Mouse (Mus musculus) megakaryocyte, embryonic 14.5 days (primary cell): ENCODE results near the gene Zfp326. TPM values are rescaled to one million over a fixed set of nuclear protein-coding genes. Genes with fewer than 3 reads are reported as not detected.

ENCODE experiments used
- H3K27me3 ChIP-seq: replicated peaks from 2 replicates; pipeline ENCODE3; 2012; ENCODE audit warnings: inconsistent platforms
- H3K36me3 ChIP-seq: replicated peaks from 2 replicates; pipeline ENCODE3; 2012; ENCODE audit warnings: low read length, inconsistent platforms, mixed read lengths
- H3K4me1 ChIP-seq: 2 replicates; pipeline ENCODE4 v1.6.1; 2012; ENCODE audit warnings: inconsistent platforms
- H3K4me3 ChIP-seq: replicated peaks from 2 replicates; pipeline ENCODE3; 2012; ENCODE audit warnings: moderate library complexity, mild to moderate bottlenecking, inconsistent platforms
- H3K9me3 ChIP-seq: 2 replicates; pipeline ENCODE4 v1.6.1; 2012; ENCODE audit warnings: inconsistent platforms
- FLI1 ChIP-seq: IDR thresholded peaks from 2 replicates; pipeline ENCODE4 v1.6.1; 2012; ENCODE audit warnings: low read length, inconsistent platforms, mixed read lengths
- GATA1 ChIP-seq: IDR thresholded peaks from 3 replicates; pipeline ENCODE4 v1.6.1; 2012; ENCODE audit warnings: mixed read lengths, low read length, inconsistent platforms, borderline replicate concordance
- polyA plus RNA-seq: library from polyadenylated mRNA; stranded (reverse); fragments of >175 nt; gene quantifications from 2 replicates; pipeline ENCODE4 v1.2.3, GENCODE M21; 2012; ENCODE audit warnings: low replicate concordance; ENCODE audit not compliant: insufficient read depth

Gene Zfp326
- polyA plus RNA-seq, 1 experiment: 7.6 TPM

- H3K27me3 ChIP-seq: no peaks in the 10 kb centered on the region
- H3K4me3 ChIP-seq: no peak overlapping the region
- peaks cover 35% of the 10 kb centered on the region for H3K4me1 ChIP-seq
- TF ChIP-seq GATA1: no peak
- TF ChIP-seq FLI1: no peak
- peaks cover 49% of the 10 kb centered on the region for H3K36me3 ChIP-seq
- no peaks in the 10 kb centered on the region for H3K9me3 ChIP-seq
Measured at GRCm38 (mm10) chr5:105887317-105887716, 11.0 kb downstream of the Zfp326 start.

- H3K9me3 ChIP-seq: no peaks in the 10 kb centered on the region
- H3K4me3 ChIP-seq: no peak overlapping the region
- H3K4me1 ChIP-seq: peaks cover 11% of the 10 kb centered on the region; the same call in 1 of the 2 replicates
- H3K27me3 ChIP-seq: no peaks in the 10 kb centered on the region
- TF ChIP-seq GATA1: no peak
- H3K36me3 ChIP-seq: peaks cover 57% of the 10 kb centered on the region
Measured at GRCm38 (mm10) chr5:105898161-105898560, 21.8 kb downstream of the Zfp326 start.

- peaks cover 17% of the 10 kb centered on the region for H3K4me1 ChIP-seq
- TF ChIP-seq GATA1 (no peak), FLI1 (no peak)
- no peaks in the 10 kb centered on the region for H3K27me3 ChIP-seq
- H3K36me3 ChIP-seq: peaks cover 91% of the 10 kb centered on the region
- H3K4me3 ChIP-seq: no peak overlapping the region
- H3K9me3 ChIP-seq: no peaks in the 10 kb centered on the region
Measured at GRCm38 (mm10) chr5:105909209-105909608, 32.8 kb downstream of the Zfp326 start.

GRCm38 (mm10) chr5:105909671-105910070 is 33.3 kb downstream of the Zfp326 start:
- Histone ChIP-seq H3K4me1 (peaks cover 18% of the 10 kb centered on the region), H3K27me3 (no peaks in the 10 kb centered on the region), H3K36me3 (peaks cover 91% of the 10 kb centered on the region), H3K4me3 (no peak overlapping the region), H3K9me3 (no peaks in the 10 kb centered on the region)
- TF ChIP-seq GATA1 (no peak), FLI1 (no peak)

GRCm38 (mm10) chr5:105911498-105911897 is 35.1 kb downstream of the Zfp326 start:
- no peaks in the 10 kb centered on the region for H3K27me3 ChIP-seq
- H3K36me3 ChIP-seq: peaks cover 98% of the 10 kb centered on the region
- no peaks in the 10 kb centered on the region for H3K9me3 ChIP-seq
- no peak overlapping the region for H3K4me3 ChIP-seq
- no peak for TF ChIP-seq GATA1
- no peak for TF ChIP-seq FLI1
- H3K4me1 ChIP-seq: peaks cover 20% of the 10 kb centered on the region

- Histone ChIP-seq H3K4me1 (peaks cover 7% of the 10 kb centered on the region), H3K9me3 (peaks cover 9% of the 10 kb centered on the region), H3K27me3 (no peaks in the 10 kb centered on the region), H3K36me3 (peaks cover 68% of the 10 kb centered on the region), H3K4me3 (no peak overlapping the region)
- TF ChIP-seq FLI1 (no peak), GATA1 (no peak)
Measured at GRCm38 (mm10) chr5:105917398-105917797, 41.0 kb downstream of the Zfp326 start.

GRCm38 (mm10) chr5:105918289-105918688 is 41.9 kb downstream of the Zfp326 start:
- H3K36me3 ChIP-seq: peaks cover 59% of the 10 kb centered on the region
- no peak for TF ChIP-seq FLI1
- no peak for TF ChIP-seq GATA1
- H3K9me3 ChIP-seq: peaks cover 9% of the 10 kb centered on the region
- peaks cover 11% of the 10 kb centered on the region for H3K4me1 ChIP-seq
- H3K4me3 ChIP-seq: no peak overlapping the region
- no peaks in the 10 kb centered on the region for H3K27me3 ChIP-seq

- Histone ChIP-seq H3K9me3 (peaks cover 9% of the 10 kb centered on the region), H3K4me1 (peaks cover 4% of the 10 kb centered on the region; the same call in 1 of the 2 replicates), H3K27me3 (no peaks in the 10 kb centered on the region), H3K4me3 (no peak overlapping the region), H3K36me3 (peaks cover 15% of the 10 kb centered on the region)
- no peak for TF ChIP-seq GATA1
- no peak for TF ChIP-seq FLI1
Measured at GRCm38 (mm10) chr5:105922818-105923487, 46.6 kb downstream of the Zfp326 start.

GRCm38 (mm10) chr5:105924347-105924746 is 48.0 kb downstream of the Zfp326 start:
- TF ChIP-seq GATA1 (no peak), FLI1 (no peak)
- Histone ChIP-seq H3K27me3 (no peaks in the 10 kb centered on the region), H3K36me3 (peaks cover 3% of the 10 kb centered on the region), H3K4me3 (no peak overlapping the region), H3K9me3 (peaks cover 1% of the 10 kb centered on the region; the same call in 1 of the 2 replicates), H3K4me1 (peaks cover 4% of the 10 kb centered on the region; the same call in 1 of the 2 replicates)

GRCm38 (mm10) chr5:105925568-105926255 is 49.3 kb downstream of the Zfp326 start:
- no peaks in the 10 kb centered on the region for H3K36me3 ChIP-seq
- H3K4me1 ChIP-seq: peaks cover 4% of the 10 kb centered on the region; the same call in 1 of the 2 replicates
- no peak for TF ChIP-seq FLI1
- no peak for TF ChIP-seq GATA1
- no peaks in the 10 kb centered on the region for H3K27me3 ChIP-seq
- 0 out of 2 replicates have a peak, but pooled peaks cover 8% of the 10 kb centered on the region for H3K9me3 ChIP-seq
- H3K4me3 ChIP-seq: no peak overlapping the region
